Mouse (Mus musculus) small intestine, adult 2 months (tissue): Measurements from ENCODE around the gene Maml3.

Source experiments
- CTCF ChIP-seq: fragments of 200-500 bp; IDR thresholded peaks from 2 replicates; pipeline ENCODE4 v1.5.1; 2012; ENCODE audit warnings: low read depth, mild to moderate bottlenecking, control low read depth, inconsistent platforms, low read length, moderate library complexity, mixed read lengths; ENCODE audit not compliant: insufficient replicate concordance, insufficient read length; ENCODE audit errors: extremely low read depth
- POLR2A ChIP-seq: fragments of 200-500 bp; IDR thresholded peaks from 2 replicates; pipeline ENCODE4 v1.6.1; 2012; ENCODE audit warnings: low read depth, mild to moderate bottlenecking, control low read depth, inconsistent platforms, low read length, moderate library complexity

GRCm38 (mm10) chr3:51943642-51944041 is 161.2 kb downstream of the Maml3 start:
- TF ChIP-seq CTCF (no peak), POLR2A (no peak)
